In genomic region chr7:19184758-19185157, GRCm38 (mm10) we compare ENCODE assay signal across 7 mouse cellular contexts. TPM values are rescaled to one million over a fixed set of nuclear protein-coding genes. Genes with fewer than 3 reads are reported as not detected.
DNase-seq lines count a peak whose midpoint lies in the region; ATAC-seq and TF ChIP-seq lines count a peak whose summit lies in the region.

No protein-coding gene starts in this region.

- H3K27ac ChIP-seq in liver, postnatal 0 days (ENCODE audit: low read depth), result no peak overlapping the region
- no peak overlapping the region for H3K27ac ChIP-seq in liver, embryonic 12.5 days
- peak overlapping the region; percentile 79; the same call in 1 of the 2 replicates for H3K27ac ChIP-seq in forebrain, embryonic 14.5 days (ENCODE audit: low read depth, low read length)
- peak overlapping the region; percentile 20 for H3K27ac ChIP-seq in kidney, embryonic 14.5 days (ENCODE audit: low read depth, low read length)
- no peak overlapping the region for H3K27ac ChIP-seq in stomach, embryonic 15.5 days

- no peak for TF ChIP-seq EP300 in liver, postnatal 0 days (IDR thresholded peaks at IDR 0.05; ENCODE audit: low read depth)

- peak; percentile 51; the same call in 1 of the 2 replicates for ATAC-seq in liver, postnatal 0 days
- ATAC-seq in liver, embryonic 12.5 days, result no peak
- peak; percentile 74 for ATAC-seq in forebrain, embryonic 14.5 days
- no peak for ATAC-seq in kidney, embryonic 14.5 days (ENCODE audit: low FRiP score, low TSS enrichment)
- ATAC-seq in stomach, embryonic 15.5 days (ENCODE audit: insufficient read depth, low FRiP score, low read depth), result no peak
- ATAC-seq in cerebellum, adult (ENCODE audit: insufficient number of reproducible peaks, low FRiP score, low TSS enrichment), result no peak

- H3K4me3 ChIP-seq in liver, postnatal 0 days (ENCODE audit: low read depth, low read length), result no peak overlapping the region
- H3K4me3 ChIP-seq in liver, embryonic 12.5 days, result no peak overlapping the region
- no peak overlapping the region for H3K4me3 ChIP-seq in forebrain, embryonic 14.5 days (ENCODE audit: low read depth, low read length)
- no peak overlapping the region for H3K4me3 ChIP-seq in kidney, embryonic 14.5 days (ENCODE audit: low read length)
- H3K4me3 ChIP-seq in stomach, embryonic 15.5 days (replicated peaks), result no peak overlapping the region

- H3K36me3 ChIP-seq in liver, postnatal 0 days (replicated peaks; ENCODE audit: insufficient read depth, low read length), result no peaks in the 10 kb centered on the region
- peaks cover 10% of the 10 kb centered on the region for H3K36me3 ChIP-seq in liver, embryonic 12.5 days
- H3K36me3 ChIP-seq in forebrain, embryonic 14.5 days (ENCODE audit: control insufficient read depth, insufficient read depth, low read length), result peaks cover 27% of the 10 kb centered on the region
- peaks cover 10% of the 10 kb centered on the region for H3K36me3 ChIP-seq in kidney, embryonic 14.5 days (ENCODE audit: control insufficient read depth, insufficient read depth, low read length)
- H3K36me3 ChIP-seq in stomach, embryonic 15.5 days, result 0 out of 2 replicates have a peak, but pooled peaks cover 2% of the 10 kb centered on the region

- WGBS in liver, postnatal 0 days (ENCODE audit: insufficient replicate concordance), result 71% methylated on average over 6 of the region's 6 CpGs
- 81% methylated on average over 6 of the region's 6 CpGs for WGBS in liver, embryonic 12.5 days (ENCODE audit: insufficient replicate concordance)
- WGBS in forebrain, embryonic 14.5 days, result 40% methylated on average over 6 of the region's 6 CpGs
- 77% methylated on average over 6 of the region's 6 CpGs for WGBS in kidney, embryonic 14.5 days
- WGBS in stomach, embryonic 15.5 days, result 78% methylated on average over 6 of the region's 6 CpGs

- H3K4me2 ChIP-seq in liver, postnatal 0 days (ENCODE audit: low read depth, low read length), result no peak overlapping the region
- no peak overlapping the region for H3K4me2 ChIP-seq in liver, embryonic 12.5 days
- H3K4me2 ChIP-seq in forebrain, embryonic 14.5 days (ENCODE audit: low read length), result peak overlapping the region; percentile 11
- H3K4me2 ChIP-seq in kidney, embryonic 14.5 days (replicated peaks; ENCODE audit: low read depth, low read length), result no peak overlapping the region
- H3K4me2 ChIP-seq in stomach, embryonic 15.5 days, result no peak overlapping the region

- TF ChIP-seq CTCF in liver, postnatal 0 days (IDR thresholded peaks at IDR 0.05; ENCODE audit: low read depth), result no peak

- peaks cover 21% of the 10 kb centered on the region for H3K4me1 ChIP-seq in liver, postnatal 0 days (ENCODE audit: insufficient read depth)
- peaks cover 33% of the 10 kb centered on the region for H3K4me1 ChIP-seq in liver, embryonic 12.5 days
- H3K4me1 ChIP-seq in forebrain, embryonic 14.5 days (ENCODE audit: control insufficient read depth, insufficient read depth, low read length), result peaks cover 20% of the 10 kb centered on the region
- H3K4me1 ChIP-seq in kidney, embryonic 14.5 days (ENCODE audit: control insufficient read depth, insufficient read depth, low read length), result peaks cover 19% of the 10 kb centered on the region
- peaks cover 17% of the 10 kb centered on the region for H3K4me1 ChIP-seq in stomach, embryonic 15.5 days

- no peaks in the 10 kb centered on the region for H3K9me3 ChIP-seq in liver, postnatal 0 days (ENCODE audit: low read length)
- H3K9me3 ChIP-seq in liver, embryonic 12.5 days (replicated peaks), result no peaks in the 10 kb centered on the region
- H3K9me3 ChIP-seq in forebrain, embryonic 14.5 days (replicated peaks; ENCODE audit: control insufficient read depth, low read length), result no peaks in the 10 kb centered on the region
- no peaks in the 10 kb centered on the region for H3K9me3 ChIP-seq in kidney, embryonic 14.5 days (ENCODE audit: control insufficient read depth, low read length)
- no peaks in the 10 kb centered on the region for H3K9me3 ChIP-seq in stomach, embryonic 15.5 days

- 0 out of 2 replicates have a peak overlapping the region, but pooled peaks have one; percentile 11 for H3K9ac ChIP-seq in liver, postnatal 0 days (replicated peaks)
- no peak overlapping the region; the same call in 1 of the 2 replicates for H3K9ac ChIP-seq in liver, embryonic 12.5 days
- no peak overlapping the region for H3K9ac ChIP-seq in forebrain, embryonic 14.5 days (ENCODE audit: low read length)
- no peak overlapping the region for H3K9ac ChIP-seq in kidney, embryonic 14.5 days (ENCODE audit: low read depth, low read length)
- peak overlapping the region; percentile 19; the same call in 1 of the 2 replicates for H3K9ac ChIP-seq in stomach, embryonic 15.5 days

- peaks cover 4% of the 10 kb centered on the region for H3K27me3 ChIP-seq in liver, postnatal 0 days (ENCODE audit: insufficient read depth, low read length)
- H3K27me3 ChIP-seq in liver, embryonic 12.5 days (replicated peaks), result peaks cover 9% of the 10 kb centered on the region; the same call in 1 of the 2 replicates
- peaks cover 5% of the 10 kb centered on the region for H3K27me3 ChIP-seq in forebrain, embryonic 14.5 days (replicated peaks; ENCODE audit: control insufficient read depth, insufficient read depth, low read length)
- H3K27me3 ChIP-seq in kidney, embryonic 14.5 days (ENCODE audit: control insufficient read depth, insufficient read depth, low read length), result peaks cover 5% of the 10 kb centered on the region; the same call in 1 of the 2 replicates
- peaks cover 7% of the 10 kb centered on the region for H3K27me3 ChIP-seq in stomach, embryonic 15.5 days (replicated peaks)

- DNase-seq in liver, postnatal 0 days, result peak; percentile 52
- DNase-seq in forebrain, embryonic 14.5 days (ENCODE audit: low spot score), result peak; percentile 80
- DNase-seq in spleen, adult 12 weeks (ENCODE audit: low spot score), result no peak

RNA-seq across cellular contexts. Expression of gene Eml2, which starts 8.5 kb away (rescaled TPM):
- polyA plus RNA-seq in liver, postnatal 0 days (2015; fragmentation: Nextera tagmentation; extraction: Ambion mirVana), result 3.3 and 3.4 TPM in 2 replicates
- polyA plus RNA-seq in liver, embryonic 12.5 days (2016; fragmentation: Nextera tagmentation; extraction: Ambion mirVana), result 4.1 and 5.1 TPM in 2 replicates
- 3.4 TPM in 2 replicates for polyA plus RNA-seq in forebrain, embryonic 14.5 days (2014; fragmentation: Nextera tagmentation; extraction: Ambion mirVana)
- 2.8 and 5.7 TPM in 2 replicates for polyA plus RNA-seq in kidney, embryonic 14.5 days (2014; fragmentation: Nextera tagmentation; extraction: Ambion mirVana)
- polyA plus RNA-seq in stomach, embryonic 15.5 days (2015; fragmentation: Nextera tagmentation; extraction: Ambion mirVana), result 10.6 and 10.7 TPM in 2 replicates

RNA-seq across cellular contexts. Expression of gene Gipr, which starts 18.8 kb away (rescaled TPM):
- polyA plus RNA-seq in liver, postnatal 0 days (2015; fragmentation: Nextera tagmentation; extraction: Ambion mirVana), result 0.04 TPM in 1 of 2 replicates, not detected in the other
- polyA plus RNA-seq in liver, embryonic 12.5 days (2016; fragmentation: Nextera tagmentation; extraction: Ambion mirVana), result 0.18 and 0.41 TPM in 2 replicates
- 4.8 and 8.2 TPM in 2 replicates for polyA plus RNA-seq in forebrain, embryonic 14.5 days (2014; fragmentation: Nextera tagmentation; extraction: Ambion mirVana)
- 0.31 and 0.45 TPM in 2 replicates for polyA plus RNA-seq in kidney, embryonic 14.5 days (2014; fragmentation: Nextera tagmentation; extraction: Ambion mirVana)
- 2.3 and 2.9 TPM in 2 replicates for polyA plus RNA-seq in stomach, embryonic 15.5 days (2015; fragmentation: Nextera tagmentation; extraction: Ambion mirVana)

RNA-seq across cellular contexts. Expression of gene Gpr4, which starts 27.6 kb away (rescaled TPM):
- polyA plus RNA-seq in liver, postnatal 0 days (2015; fragmentation: Nextera tagmentation; extraction: Ambion mirVana), result 0.74 and 0.83 TPM in 2 replicates
- polyA plus RNA-seq in liver, embryonic 12.5 days (2016; fragmentation: Nextera tagmentation; extraction: Ambion mirVana), result 0.51 and 0.62 TPM in 2 replicates
- polyA plus RNA-seq in forebrain, embryonic 14.5 days (2014; fragmentation: Nextera tagmentation; extraction: Ambion mirVana), result 1.8 and 2.3 TPM in 2 replicates
- 2.4 and 3.4 TPM in 2 replicates for polyA plus RNA-seq in kidney, embryonic 14.5 days (2014; fragmentation: Nextera tagmentation; extraction: Ambion mirVana)
- 1.5 and 1.6 TPM in 2 replicates for polyA plus RNA-seq in stomach, embryonic 15.5 days (2015; fragmentation: Nextera tagmentation; extraction: Ambion mirVana)

RNA-seq across cellular contexts. Expression of gene Snrpd2, which starts 35.2 kb away (rescaled TPM):
- polyA plus RNA-seq in liver, postnatal 0 days (2015; fragmentation: Nextera tagmentation; extraction: Ambion mirVana), result 38.9 and 41.0 TPM in 2 replicates
- 97.8 and 98.3 TPM in 2 replicates for polyA plus RNA-seq in liver, embryonic 12.5 days (2016; fragmentation: Nextera tagmentation; extraction: Ambion mirVana)
- 141 and 155 TPM in 2 replicates for polyA plus RNA-seq in forebrain, embryonic 14.5 days (2014; fragmentation: Nextera tagmentation; extraction: Ambion mirVana)
- polyA plus RNA-seq in kidney, embryonic 14.5 days (2014; fragmentation: Nextera tagmentation; extraction: Ambion mirVana), result 155 and 205 TPM in 2 replicates
- polyA plus RNA-seq in stomach, embryonic 15.5 days (2015; fragmentation: Nextera tagmentation; extraction: Ambion mirVana), result 131 and 141 TPM in 2 replicates

RNA-seq across cellular contexts. Expression of gene Qpctl, which starts 35.7 kb away (rescaled TPM):
- polyA plus RNA-seq in liver, postnatal 0 days (2015; fragmentation: Nextera tagmentation; extraction: Ambion mirVana), result 5.2 and 5.8 TPM in 2 replicates
- polyA plus RNA-seq in liver, embryonic 12.5 days (2016; fragmentation: Nextera tagmentation; extraction: Ambion mirVana), result 4.9 and 5.5 TPM in 2 replicates
- polyA plus RNA-seq in forebrain, embryonic 14.5 days (2014; fragmentation: Nextera tagmentation; extraction: Ambion mirVana), result 11.1 and 14.0 TPM in 2 replicates
- polyA plus RNA-seq in kidney, embryonic 14.5 days (2014; fragmentation: Nextera tagmentation; extraction: Ambion mirVana), result 8.9 and 12.8 TPM in 2 replicates
- polyA plus RNA-seq in stomach, embryonic 15.5 days (2015; fragmentation: Nextera tagmentation; extraction: Ambion mirVana), result 13.5 and 14.7 TPM in 2 replicates

Comparison
In these comparisons a context has a peak if more than half of its experiments do, and no peak if none do; other contexts are left out.
1. ATAC-seq: peak in liver, postnatal 0 days (single experiment) and forebrain, embryonic 14.5 days (single experiment); none in liver, embryonic 12.5 days (single experiment), kidney, embryonic 14.5 days (single experiment), stomach, embryonic 15.5 days (single experiment) and cerebellum, adult (single experiment).
2. H3K9ac ChIP-seq: peak in liver, postnatal 0 days (single experiment) and stomach, embryonic 15.5 days (single experiment); none in liver, embryonic 12.5 days (single experiment), forebrain, embryonic 14.5 days (single experiment) and kidney, embryonic 14.5 days (single experiment).
3. H3K27ac ChIP-seq: peak in forebrain, embryonic 14.5 days (single experiment) and kidney, embryonic 14.5 days (single experiment); none in liver, postnatal 0 days (single experiment), liver, embryonic 12.5 days (single experiment) and stomach, embryonic 15.5 days (single experiment).